Mouse (Mus musculus): ENCODE measurements around the gene Gm6710.
"Not testable (repeated sequence)": the region's sequence is repeated elsewhere in the genome, so short reads cannot be mapped to it uniquely, and the experiment has no call there.

Gene Gm6710

DNA sequence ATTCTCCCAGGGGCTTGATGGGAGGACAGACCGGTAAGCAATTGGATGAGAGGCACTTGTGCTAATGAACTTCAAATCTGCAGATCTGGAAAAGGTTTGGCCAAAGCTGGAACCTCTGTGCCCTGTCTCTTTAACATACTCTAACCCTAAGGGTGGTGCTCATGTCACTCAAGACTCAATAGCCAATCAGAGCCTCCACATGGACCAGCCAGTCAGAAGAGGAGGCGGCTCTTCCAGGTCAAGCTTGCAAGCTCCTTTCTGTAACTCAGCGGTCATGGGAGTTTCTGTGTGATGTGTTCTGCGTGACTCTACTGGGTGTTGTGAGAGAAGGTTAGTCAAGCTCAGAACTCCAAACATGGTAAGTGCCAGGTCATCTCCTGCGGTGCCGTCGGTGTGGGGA lies at the start of gene Gm6710:
Gene Gm6710 (plus strand): TSS at position 196 of the 400 bp plus-strand sequence.
- not testable (repeated sequence) for DNase-seq (ENCODE audit: low spot score)
